Mouse (Mus musculus): ENCODE measurements around the gene Exoc8.

DNA sequence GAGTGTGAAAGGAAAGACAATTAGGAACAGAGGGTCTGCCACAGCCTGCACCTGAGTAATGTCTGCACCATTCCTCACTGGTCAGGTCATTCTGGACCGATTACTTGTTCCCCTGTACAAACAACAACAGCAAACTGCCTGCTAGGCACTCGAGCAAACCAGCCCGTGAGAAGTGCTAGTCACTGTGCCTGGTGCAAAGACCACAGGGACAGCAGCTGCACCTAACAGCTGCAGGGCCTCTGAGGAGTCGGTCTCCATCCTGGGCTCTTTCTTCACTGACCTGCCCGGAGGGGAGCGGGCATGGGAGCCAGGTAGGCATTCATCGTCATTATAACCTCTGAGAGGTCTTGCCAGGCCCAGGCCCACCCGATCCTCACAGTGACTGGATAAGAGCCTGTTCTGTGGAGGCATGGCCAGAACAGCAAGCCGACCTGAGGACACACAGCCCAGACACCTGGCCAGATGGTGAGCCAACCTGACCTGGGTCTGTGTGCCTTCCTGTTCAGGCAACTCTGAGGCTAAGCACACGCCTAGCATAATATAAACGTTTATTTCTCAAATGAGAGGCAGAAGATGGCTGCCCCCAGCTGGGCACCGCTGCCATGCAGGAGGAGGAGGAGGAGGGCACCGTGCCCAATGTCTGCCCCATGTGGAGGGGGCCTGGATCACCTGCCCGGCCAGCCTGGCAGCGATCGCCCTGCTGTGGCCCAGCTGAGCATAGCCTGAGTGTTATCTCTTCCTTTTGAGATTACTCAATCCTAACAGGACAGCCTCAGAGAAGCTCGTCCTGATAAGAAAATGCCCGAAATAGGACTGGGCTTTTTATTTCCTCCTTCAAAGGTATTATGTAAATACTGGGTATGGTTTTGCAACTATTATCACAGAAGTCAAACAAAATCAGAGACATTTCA is 24.1 kb upstream of the Exoc8 start:
- TF ChIP-seq CTCF (conservative IDR thresholded peaks at IDR 0.05; ENCODE audit: insufficient read depth, insufficient read length, low read depth, low read length) (0 out of 2 replicates have a peak, but pooled peaks have one; percentile 20), POLR2A (IDR thresholded peaks at IDR 0.05; ENCODE audit: low read depth, low read length) (no peak)
